Mouse (Mus musculus): Measurements from ENCODE around the gene Coro6.

Gene Coro6

GRCm38 (mm10) chr11:77464684-77465083 is 2.5 kb downstream of the Coro6 start:
- peak in 1 of 2 experiments; percentile 28 for DNase-seq (ENCODE audit: low spot score in 2 of 2)

- DNase-seq (ENCODE audit: low spot score in 2 of 2) = no peak
Observed at GRCm38 (mm10) chr11:77465111-77465510, 2.9 kb downstream of the Coro6 start.

GRCm38 (mm10) chr11:77466544-77466943 is 4.3 kb downstream of the Coro6 start:
- no peak for DNase-seq (ENCODE audit: low spot score in 2 of 2)

GRCm38 (mm10) chr11:77467157-77467556 is 4.9 kb downstream of the Coro6 start:
- peak; percentile 69 to 80 for DNase-seq (ENCODE audit: low spot score in 2 of 2)

- DNase-seq (ENCODE audit: low spot score in 2 of 2) = peak; percentile 79 to 87
Observed at GRCm38 (mm10) chr11:77467784-77468183, 5.6 kb downstream of the Coro6 start.

GRCm38 (mm10) chr11:77468397-77468796 is 6.2 kb downstream of the Coro6 start:
- peak in 1 of 2 experiments; percentile 28 for DNase-seq (ENCODE audit: low spot score in 2 of 2)

- peak in 1 of 2 experiments; percentile 26 for DNase-seq (ENCODE audit: low spot score in 2 of 2)
Observed at GRCm38 (mm10) chr11:77471407-77471806, 9.2 kb downstream of the Coro6 start.

GRCm38 (mm10) chr11:77472775-77473174 is 10.6 kb downstream of the Coro6 start:
- DNase-seq (ENCODE audit: low spot score in 2 of 2) = peak in 1 of 2 experiments; percentile 22

- peak in 1 of 2 experiments; percentile 37 for DNase-seq (ENCODE audit: low spot score in 2 of 2)
Observed at GRCm38 (mm10) chr11:77476216-77476615, 14.0 kb downstream of the Coro6 start.

GRCm38 (mm10) chr11:77476895-77477294 is 14.7 kb downstream of the Coro6 start:
- no peak for DNase-seq (ENCODE audit: low spot score in 2 of 2)

GRCm38 (mm10) chr11:77483043-77483442 is 20.8 kb downstream of the Coro6 start:
- peak in 1 of 2 experiments; percentile 36 for DNase-seq (ENCODE audit: low spot score in 2 of 2)

- DNase-seq (ENCODE audit: low spot score in 2 of 2) = no peak
Observed at GRCm38 (mm10) chr11:77483510-77484255, 21.5 kb downstream of the Coro6 start.

- peak in 1 of 2 experiments; percentile 30 for DNase-seq (ENCODE audit: low spot score in 2 of 2)
Observed at GRCm38 (mm10) chr11:77485229-77485628, 23.0 kb downstream of the Coro6 start.

- peak; percentile 77 to 84 for DNase-seq (ENCODE audit: low spot score in 2 of 2)
Observed at GRCm38 (mm10) chr11:77486798-77487197, 24.6 kb downstream of the Coro6 start.

- DNase-seq (ENCODE audit: low spot score in 2 of 2) = no peak
Observed at GRCm38 (mm10) chr11:77488771-77489581, 26.8 kb downstream of the Coro6 start.

GRCm38 (mm10) chr11:77489591-77490235 is 27.5 kb downstream of the Coro6 start, which contains the start of gene Ankrd13b:
Gene Ankrd13b (minus strand): TSS chr11:77489678.
- DNase-seq (ENCODE audit: low spot score in 2 of 2) = peak; percentile 89 to 91

- DNase-seq (ENCODE audit: low spot score in 2 of 2) = no peak
Observed at GRCm38 (mm10) chr11:77490451-77490850, 28.2 kb downstream of the Coro6 start.

GRCm38 (mm10) chr11:77491123-77491501 is 28.9 kb downstream of the Coro6 start:
- DNase-seq (ENCODE audit: low spot score in 2 of 2) = peak; percentile 95 to 96

- DNase-seq (ENCODE audit: low spot score in 2 of 2) = peak; percentile 79 to 88
Observed at GRCm38 (mm10) chr11:77491502-77492291, 29.5 kb downstream of the Coro6 start.

- DNase-seq (ENCODE audit: low spot score in 2 of 2) = peak; percentile 80 to 85
Observed at GRCm38 (mm10) chr11:77492311-77492871, 30.2 kb downstream of the Coro6 start.

- peak; percentile 96 for DNase-seq (ENCODE audit: low spot score in 2 of 2)
Observed at GRCm38 (mm10) chr11:77492911-77493332, 30.7 kb downstream of the Coro6 start.
